Mouse (Mus musculus) forebrain, embryonic 14.5 days (tissue): ENCODE measurements around the gene Gm21987. TPM values are rescaled to one million over a fixed set of nuclear protein-coding genes. Genes with fewer than 3 reads are reported as not detected.

Experiments used
- ATAC-seq: fragments of 200-750 bp; cut with Nextera tagmentation; 2 replicates; pipeline ENCODE4 v1.8.0; 2017; ENCODE audit warnings: mild to moderate bottlenecking, moderate library complexity
- DNase-seq: peaks from one replicate; pipeline ENCODE4 v3.0.0-alpha.2; 2015; ENCODE audit warnings: low spot score
- H3K27ac ChIP-seq: fragments of 300-500 bp; sonication (generic); 2 replicates; pipeline ENCODE4 v1.5.1; 2014; ENCODE audit warnings: low read depth, mild to moderate bottlenecking, control low read depth, low read length, moderate library complexity
- H3K27me3 ChIP-seq: fragments of 300-500 bp; sonication (generic); replicated peaks from 2 replicates; pipeline ENCODE4 v1.6.1; 2014; ENCODE audit warnings: low read length, control low read depth, mixed read lengths; ENCODE audit not compliant: control insufficient read depth, insufficient read depth
- H3K36me3 ChIP-seq: fragments of 300-500 bp; sonication (generic); 2 replicates; pipeline ENCODE4 v1.6.1; 2014; ENCODE audit warnings: low read length, control low read depth; ENCODE audit not compliant: control insufficient read depth, insufficient read depth
- H3K4me1 ChIP-seq: fragments of 300-500 bp; sonication (generic); 2 replicates; pipeline ENCODE4 v1.6.1; 2014; ENCODE audit warnings: antibody characterized with exemption, low read length, control low read depth; ENCODE audit not compliant: control insufficient read depth, insufficient read depth
- H3K4me2 ChIP-seq: fragments of 300-500 bp; sonication (generic); 2 replicates; pipeline ENCODE4 v1.6.1; 2014; ENCODE audit warnings: mild to moderate bottlenecking, control low read depth, low read length
- H3K4me3 ChIP-seq: fragments of 300-500 bp; sonication (generic); 2 replicates; pipeline ENCODE4 v1.5.1; 2014; ENCODE audit warnings: low read depth, low read length, control low read depth
- H3K9ac ChIP-seq: fragments of 300-500 bp; sonication (generic); 2 replicates; pipeline ENCODE4 v1.6.1; 2014; ENCODE audit warnings: mild to moderate bottlenecking, low read length, control low read depth, moderate library complexity
- H3K9me3 ChIP-seq: fragments of 300-500 bp; sonication (generic); replicated peaks from 2 replicates; pipeline ENCODE4 v1.6.1; 2016; ENCODE audit warnings: low read length, control low read depth, mixed read lengths; ENCODE audit not compliant: control insufficient read depth
- WGBS: fragments of 180-500 bp; shearing (Covaris S2); extraction: QIAGEN DNeasy Blood & Tissue Kit; methylation state at CpG from one replicate; pipeline ENCODE4 v1.1.7; 2014; 5-methylcytosine and 5-hydroxymethylcytosine counted together
- polyA plus RNA-seq: library from polyadenylated mRNA; unstranded; fragments of >200 nt; fragmentation: Nextera tagmentation; extraction: Ambion mirVana; gene quantifications from 2 replicates; pipeline ENCODE4 v1.2.1, GENCODE M21; 2014

The Gm21987 gene
- polyA plus RNA-seq, 1 experiment from 2014 or later, result not detected

GRCm38 (mm10) chr16:38401468-38401867, 54.6 kb downstream of the Gm21987 start:
- ATAC-seq (no peak), DNase-seq (no peak)
- Histone ChIP-seq H3K27me3 (no peaks in the 10 kb centered on the region), H3K4me1 (peaks cover 8% of the 10 kb centered on the region; the same call in 1 of the 2 replicates), H3K9ac (no peak overlapping the region), H3K4me3 (no peak overlapping the region), H3K4me2 (no peak overlapping the region), H3K9me3 (no peaks in the 10 kb centered on the region), H3K36me3 (no peaks in the 10 kb centered on the region), H3K27ac (no peak overlapping the region)
- WGBS, result 73% methylated on average over 6 of the region's 6 CpGs

- no peak overlapping the region for H3K4me3 ChIP-seq
- ATAC-seq, result no peak
- no peaks in the 10 kb centered on the region for H3K9me3 ChIP-seq
- peaks cover 8% of the 10 kb centered on the region; the same call in 1 of the 2 replicates for H3K4me1 ChIP-seq
- no peak overlapping the region for H3K4me2 ChIP-seq
- no peaks in the 10 kb centered on the region for H3K27me3 ChIP-seq
- no peaks in the 10 kb centered on the region for H3K36me3 ChIP-seq
- no peak overlapping the region for H3K9ac ChIP-seq
- 89% methylated on average over 7 of the region's 7 CpGs for WGBS
- H3K27ac ChIP-seq, result no peak overlapping the region
- no peak for DNase-seq
Observed at GRCm38 (mm10) chr16:38403639-38404038, 56.8 kb downstream of the Gm21987 start.

DNA sequence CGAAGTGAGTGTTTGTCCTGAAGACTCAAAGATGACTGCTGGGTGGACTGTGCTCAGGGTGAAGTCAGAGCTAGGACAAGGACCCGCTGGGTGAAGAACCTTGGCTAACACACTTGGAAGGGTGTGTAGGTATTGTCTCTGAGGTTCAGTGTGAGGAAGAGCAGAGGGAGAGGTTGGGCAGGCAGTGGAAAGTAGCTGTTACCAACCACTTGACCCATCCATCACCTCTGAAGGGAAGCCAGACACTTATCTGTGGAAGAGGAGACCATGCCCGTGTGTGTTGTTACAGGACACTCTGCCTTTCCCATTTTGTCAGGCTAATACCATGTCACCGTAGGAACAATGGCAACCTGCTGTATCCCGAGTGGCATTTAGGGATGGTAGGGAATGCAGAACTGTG, 59.5 kb downstream of the Gm21987 start:
- Histone ChIP-seq H3K4me1 (no peaks in the 10 kb centered on the region), H3K27me3 (no peaks in the 10 kb centered on the region), H3K27ac (no peak overlapping the region), H3K36me3 (no peaks in the 10 kb centered on the region), H3K4me2 (no peak overlapping the region), H3K9ac (no peak overlapping the region), H3K4me3 (no peak overlapping the region), H3K9me3 (no peaks in the 10 kb centered on the region)
- 75% methylated on average over 5 of the region's 5 CpGs for WGBS
- ATAC-seq, result no peak
- no peak for DNase-seq

- no peak overlapping the region for H3K27ac ChIP-seq
- H3K9ac ChIP-seq, result no peak overlapping the region
- no peak for ATAC-seq
- WGBS, result 88% methylated on average over 6 of the region's 6 CpGs
- H3K4me3 ChIP-seq, result no peak overlapping the region
- H3K27me3 ChIP-seq, result no peaks in the 10 kb centered on the region
- no peaks in the 10 kb centered on the region for H3K9me3 ChIP-seq
- no peak overlapping the region for H3K4me2 ChIP-seq
- no peaks in the 10 kb centered on the region for H3K36me3 ChIP-seq
- no peaks in the 10 kb centered on the region for H3K4me1 ChIP-seq
- no peak for DNase-seq
Observed at GRCm38 (mm10) chr16:38406708-38407107, 59.9 kb downstream of the Gm21987 start.

DNA sequence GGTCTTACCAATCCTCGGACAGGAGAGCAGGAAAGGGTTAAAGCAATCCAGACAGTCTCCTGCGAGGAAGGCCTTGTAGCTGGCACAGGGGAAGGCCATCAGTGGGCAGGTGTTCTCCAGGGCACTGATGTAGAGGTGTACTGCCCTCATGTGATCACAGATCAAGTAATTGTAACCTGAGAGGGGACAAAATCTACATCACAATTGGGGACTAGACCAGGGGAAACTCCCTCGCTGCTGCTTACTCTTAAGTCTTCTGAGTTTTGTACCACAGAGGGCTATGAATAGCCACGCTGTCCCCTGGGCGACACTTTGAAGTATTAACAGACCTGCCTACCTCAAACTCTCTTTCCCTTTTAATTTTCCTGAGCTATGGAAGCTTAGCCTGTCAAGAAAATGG, 60.7 kb downstream of the Gm21987 start:
- no peaks in the 10 kb centered on the region for H3K27me3 ChIP-seq
- no peak overlapping the region for H3K4me3 ChIP-seq
- no peaks in the 10 kb centered on the region for H3K9me3 ChIP-seq
- no peak overlapping the region for H3K4me2 ChIP-seq
- no peaks in the 10 kb centered on the region for H3K4me1 ChIP-seq
- WGBS, result 37% methylated on average over 5 of the region's 5 CpGs
- H3K27ac ChIP-seq, result no peak overlapping the region
- H3K9ac ChIP-seq, result no peak overlapping the region
- DNase-seq, result no peak
- no peaks in the 10 kb centered on the region for H3K36me3 ChIP-seq
- ATAC-seq, result no peak

GRCm38 (mm10) chr16:38408416-38408815, 61.6 kb downstream of the Gm21987 start:
- DNase-seq (no peak), ATAC-seq (no peak)
- H3K4me3 ChIP-seq, result no peak overlapping the region
- no peaks in the 10 kb centered on the region for H3K4me1 ChIP-seq
- H3K27me3 ChIP-seq, result no peaks in the 10 kb centered on the region
- H3K9me3 ChIP-seq, result no peaks in the 10 kb centered on the region
- no peak overlapping the region for H3K4me2 ChIP-seq
- no peak overlapping the region for H3K9ac ChIP-seq
- 89% methylated on average over 8 of the region's 8 CpGs for WGBS
- no peak overlapping the region for H3K27ac ChIP-seq
- H3K36me3 ChIP-seq, result no peaks in the 10 kb centered on the region

Other genes with a start within 250 kb of the Gm21987 start
- not detected in 2 replicates for gene Nr1i2, start 52.2 kb upstream of the Gm21987 start, polyA plus RNA-seq
- gene Maats1, start 4.9 kb upstream of the Gm21987 start, polyA plus RNA-seq, result 0.71 and 0.83 TPM in 2 replicates
- 107 and 126 TPM in 2 replicates for gene Cox17, start within 50 bp of the Gm21987 start, polyA plus RNA-seq
- gene Popdc2, start 15.2 kb downstream of the Gm21987 start, polyA plus RNA-seq, result 0.17 and 0.51 TPM in 2 replicates
- gene Pla1a, start 86.1 kb downstream of the Gm21987 start, polyA plus RNA-seq, result 0.39 and 0.61 TPM in 2 replicates
- gene Adprh, start 105.7 kb downstream of the Gm21987 start, polyA plus RNA-seq, result 124 and 129 TPM in 2 replicates
- 0.25 and 0.31 TPM in 2 replicates for gene Cd80, start 108.5 kb downstream of the Gm21987 start, polyA plus RNA-seq
- 26.4 and 28.4 TPM in 2 replicates for gene Timmdc1, start 175.6 kb downstream of the Gm21987 start, polyA plus RNA-seq
- gene Poglut1, start 203.2 kb downstream of the Gm21987 start, polyA plus RNA-seq, result 67.2 and 69.5 TPM in 2 replicates
- gene Tmem39a, start 211.7 kb downstream of the Gm21987 start, polyA plus RNA-seq, result 41.6 and 42.6 TPM in 2 replicates